Mouse (Mus musculus): Measurements from ENCODE around the gene Shld2.
"Not testable (repeated sequence)": the region's sequence is repeated elsewhere in the genome, so short reads cannot be mapped to it uniquely, and the experiment has no call there.

The Shld2 gene

DNA sequence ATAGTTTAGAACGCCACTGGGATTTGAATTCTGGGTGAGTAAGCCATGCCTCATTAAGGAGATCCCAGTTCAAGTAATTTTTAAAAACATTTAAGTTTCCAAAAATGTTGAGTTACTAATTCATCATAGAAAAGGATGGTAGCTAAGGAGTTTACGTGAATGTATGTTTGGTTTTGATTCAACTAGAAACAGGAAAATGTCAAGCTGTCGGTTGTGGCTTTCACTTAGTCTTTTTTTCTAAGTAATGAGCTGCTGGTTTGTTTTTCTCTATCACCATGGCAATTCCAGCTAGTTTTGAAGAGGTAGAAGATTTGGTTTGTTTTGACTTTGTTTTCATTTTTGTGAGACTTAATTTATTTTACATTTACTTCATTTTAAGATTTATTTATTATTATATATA lies 7.1 kb upstream of the Shld2 start:
- DNase-seq: no peak

GRCm38 (mm10) chr14:34316346-34316745 lies 6.1 kb upstream of the Shld2 start:
- DNase-seq: no peak

GRCm38 (mm10) chr14:34314796-34315195 lies 4.5 kb upstream of the Shld2 start:
- DNase-seq: no peak

- not testable (repeated sequence) for DNase-seq
Observed at GRCm38 (mm10) chr14:34314383-34314782, 4.1 kb upstream of the Shld2 start.

- DNase-seq: no peak
Observed at GRCm38 (mm10) chr14:34313612-34314011, 3.3 kb upstream of the Shld2 start.

GRCm38 (mm10) chr14:34312339-34313048 lies 2.2 kb upstream of the Shld2 start:
- DNase-seq: no peak

- DNase-seq: peak in 1 of 2 experiments; percentile 7
Observed at GRCm38 (mm10) chr14:34311691-34312090, 1.4 kb upstream of the Shld2 start.

- peak; percentile 61 to 64 for DNase-seq
Observed at GRCm38 (mm10) chr14:34311021-34311631, 833 bp upstream of the Shld2 start.

- DNase-seq: no peak
Observed at GRCm38 (mm10) chr14:34309907-34310233, 423 bp downstream of the Shld2 start.

DNA sequence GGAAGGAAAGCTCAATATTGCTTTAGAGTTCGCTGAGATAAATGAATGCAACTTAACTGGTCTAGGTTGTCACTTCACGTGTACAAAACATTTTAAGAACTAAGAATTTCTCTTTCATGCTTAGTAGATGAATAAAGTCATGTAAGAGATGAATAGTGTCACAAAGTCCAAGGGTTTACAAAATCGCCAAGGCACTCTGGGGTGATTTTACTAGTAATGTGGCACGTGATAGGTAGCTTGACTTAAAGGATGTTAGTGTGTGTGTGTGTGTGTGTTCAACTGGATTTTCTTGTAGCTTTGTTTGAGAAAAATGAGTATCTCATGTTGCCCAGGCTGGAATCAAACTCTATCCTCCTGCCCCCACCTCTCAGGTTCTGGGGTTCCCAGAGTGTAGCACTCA lies 1.0 kb downstream of the Shld2 start:
- DNase-seq: no peak

GRCm38 (mm10) chr14:34303265-34303680 lies 7.0 kb downstream of the Shld2 start:
- no peak for DNase-seq

DNA sequence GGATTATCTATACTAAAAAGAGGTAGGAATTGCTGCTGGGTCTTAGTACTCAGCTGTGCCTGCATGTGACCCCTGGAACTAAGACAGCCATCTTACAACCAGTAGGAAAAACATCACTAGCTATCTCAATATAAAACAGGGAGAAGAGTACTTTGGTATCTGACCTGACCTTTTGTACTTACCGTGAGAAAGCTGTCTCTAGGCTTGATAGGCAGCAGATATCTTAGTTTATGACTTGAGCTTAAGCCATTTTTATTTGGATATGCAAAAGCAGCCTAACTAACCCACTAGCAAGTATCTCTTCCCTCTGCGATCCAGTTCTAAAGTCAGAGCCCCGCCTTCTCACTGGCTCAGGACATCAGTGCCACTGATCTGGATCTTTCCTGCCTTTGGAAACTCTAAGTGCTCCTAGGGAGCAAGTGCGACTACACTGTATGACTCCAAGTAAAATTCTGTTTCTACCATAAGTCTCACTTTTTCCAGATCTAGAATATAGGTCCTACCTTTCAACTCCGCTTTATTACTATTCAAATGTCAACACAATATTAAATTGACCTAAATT lies 7.5 kb downstream of the Shld2 start:
- no peak for DNase-seq

DNA sequence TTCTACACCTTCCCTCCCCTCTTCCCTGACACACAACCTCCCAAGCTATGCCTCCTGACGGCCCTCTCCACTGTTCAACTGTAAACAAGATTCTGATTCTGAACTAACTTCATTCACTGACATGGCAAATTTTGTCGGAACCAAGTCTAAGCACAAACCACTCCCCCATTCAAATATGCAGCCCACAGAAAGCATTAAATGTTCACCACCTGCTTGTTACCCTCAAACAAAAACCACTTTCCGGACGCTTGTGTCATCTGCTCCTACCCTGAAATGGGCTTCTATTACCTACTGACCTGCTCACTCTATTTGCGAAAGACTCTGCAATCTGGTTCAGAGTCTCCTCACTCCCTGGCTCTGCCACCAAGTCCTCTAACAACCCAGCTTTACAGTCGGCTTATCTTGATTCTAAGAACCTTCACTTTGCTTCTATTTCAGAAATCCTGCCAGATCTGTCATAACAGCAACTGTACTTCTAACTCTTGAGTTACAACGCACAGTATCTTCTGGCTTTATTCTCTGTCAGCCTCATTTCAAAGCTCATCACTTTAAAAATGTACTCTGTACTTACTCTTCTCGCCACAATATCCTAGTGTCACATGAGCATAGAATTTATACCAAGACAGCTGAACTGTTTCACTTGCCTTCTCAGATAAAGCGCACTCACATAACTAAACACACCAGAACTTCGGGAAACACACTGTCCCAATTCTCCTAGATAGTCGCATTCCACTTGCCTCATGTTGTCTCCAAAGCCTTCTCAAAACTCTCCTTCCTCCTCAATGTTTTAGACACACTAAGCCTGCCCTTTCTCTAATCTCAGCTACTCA lies 11.2 kb downstream of the Shld2 start:
- no peak for DNase-seq

DNA sequence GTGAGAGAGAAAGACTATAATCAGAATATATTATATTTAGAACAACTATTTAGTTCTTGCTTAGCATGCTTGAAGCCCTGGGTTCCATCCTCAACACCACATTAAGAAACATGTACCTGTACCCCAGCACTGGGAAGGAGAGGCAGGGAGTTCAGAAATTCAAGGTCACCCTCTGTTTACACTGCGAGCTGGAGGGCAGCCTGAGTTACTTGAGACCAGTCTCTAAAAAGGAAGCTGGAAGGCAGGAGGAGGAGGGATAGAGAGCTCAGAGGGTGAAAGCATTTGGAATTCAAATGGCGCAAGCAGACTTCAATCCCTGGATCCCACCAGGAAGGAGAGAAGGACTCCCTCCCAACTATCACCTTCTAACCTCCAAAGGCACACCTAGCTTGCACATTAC lies 12.7 kb downstream of the Shld2 start:
- no peak for DNase-seq

DNA sequence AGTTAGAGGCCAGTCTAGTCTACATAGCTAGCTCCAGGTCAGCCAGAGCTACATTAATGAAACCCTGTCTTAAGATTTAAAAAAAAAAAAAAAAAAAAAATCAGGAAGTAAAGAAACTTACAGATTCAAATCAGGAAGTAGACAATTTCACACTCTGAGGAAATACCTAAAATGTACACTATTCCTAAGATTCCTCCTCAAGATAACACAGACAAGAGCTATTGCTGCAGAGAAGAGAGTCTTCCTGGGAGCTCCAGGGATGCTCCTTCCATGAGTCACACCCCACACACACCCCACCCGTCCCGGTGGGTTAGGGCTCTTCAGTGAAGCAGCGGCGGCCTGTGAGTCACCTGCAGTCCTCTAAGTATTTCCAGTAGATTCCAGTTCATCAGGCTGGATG lies 13.3 kb downstream of the Shld2 start:
- peak; percentile 45 to 46 for DNase-seq

DNA sequence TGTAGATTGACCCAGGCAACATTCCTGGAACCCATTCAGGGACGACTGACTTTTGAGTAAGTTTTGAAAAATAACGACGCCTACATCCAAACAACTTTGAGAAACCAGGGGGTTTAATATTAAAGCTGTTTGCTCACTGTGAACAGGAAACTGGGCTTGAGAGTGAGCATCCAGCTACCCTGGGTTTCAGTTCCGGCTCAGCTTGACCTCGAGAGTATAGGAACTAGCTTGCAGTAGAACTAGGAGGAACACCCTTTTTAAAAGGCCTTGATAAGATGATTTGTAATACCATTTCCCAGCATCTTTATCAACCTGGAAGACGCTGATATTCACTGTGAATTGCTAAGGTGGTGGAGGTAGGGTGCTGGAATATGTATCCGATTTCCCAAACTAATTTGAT lies 13.9 kb downstream of the Shld2 start:
- peak; percentile 51 to 55 for DNase-seq

DNA sequence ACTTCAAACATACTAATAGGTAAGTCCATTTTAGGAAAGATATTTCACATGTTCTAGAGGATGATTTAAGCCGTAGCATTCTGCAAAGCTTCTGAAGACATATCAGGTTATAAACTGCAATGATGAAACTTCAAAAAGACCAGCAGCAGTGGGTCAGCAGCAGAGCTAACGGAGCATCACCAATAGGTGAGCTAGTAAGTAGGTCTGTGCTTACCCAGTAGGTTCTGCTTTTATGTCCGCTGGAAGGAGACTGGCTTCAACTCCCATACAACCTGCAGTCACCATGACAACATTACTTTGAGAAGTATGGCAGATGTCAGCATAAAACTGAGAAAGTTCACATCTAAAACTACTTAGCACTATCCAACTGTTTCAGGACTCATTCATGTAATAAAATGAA lies 16.7 kb downstream of the Shld2 start:
- no peak for DNase-seq

DNA sequence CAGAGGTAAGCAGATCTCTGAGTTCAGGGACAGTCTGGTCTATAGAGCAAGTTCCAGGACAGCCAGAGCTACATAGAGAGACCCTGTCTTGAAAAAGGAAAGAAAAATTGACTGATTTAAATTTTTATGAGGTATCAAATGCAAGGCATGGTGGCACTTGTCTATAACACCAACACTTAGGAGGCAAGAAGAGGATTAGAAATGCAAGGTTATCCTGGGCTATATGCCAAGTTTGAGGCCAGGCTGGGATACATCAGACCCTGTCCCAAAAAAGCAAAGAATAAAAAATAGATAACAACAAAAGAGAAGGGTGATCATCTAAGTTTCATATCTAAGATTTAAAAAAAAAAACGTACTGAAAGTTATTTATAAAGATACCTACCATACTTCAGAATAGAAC lies 20.1 kb downstream of the Shld2 start:
- DNase-seq: no peak

- DNase-seq: no peak
Observed at GRCm38 (mm10) chr14:34289259-34290015, 20.9 kb downstream of the Shld2 start.

DNA sequence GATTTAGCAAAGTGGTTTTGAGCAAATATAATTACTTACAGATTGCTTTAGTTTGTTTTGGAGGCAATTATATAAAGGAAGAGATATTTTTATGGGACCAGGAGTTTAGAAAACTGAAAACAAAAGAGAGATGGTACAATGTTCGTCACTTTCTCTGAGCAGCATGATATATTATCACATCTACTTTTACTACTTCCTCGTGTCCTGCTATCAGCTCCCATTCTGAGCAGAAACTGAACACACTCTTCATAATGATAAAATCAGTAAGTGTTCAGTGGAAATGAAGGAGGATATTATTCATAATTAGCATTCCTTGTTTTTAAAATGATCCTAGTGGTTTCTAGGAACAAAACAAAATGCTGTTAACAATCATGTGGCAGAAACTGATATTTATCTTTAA lies 21.9 kb downstream of the Shld2 start:
- DNase-seq: no peak

DNA sequence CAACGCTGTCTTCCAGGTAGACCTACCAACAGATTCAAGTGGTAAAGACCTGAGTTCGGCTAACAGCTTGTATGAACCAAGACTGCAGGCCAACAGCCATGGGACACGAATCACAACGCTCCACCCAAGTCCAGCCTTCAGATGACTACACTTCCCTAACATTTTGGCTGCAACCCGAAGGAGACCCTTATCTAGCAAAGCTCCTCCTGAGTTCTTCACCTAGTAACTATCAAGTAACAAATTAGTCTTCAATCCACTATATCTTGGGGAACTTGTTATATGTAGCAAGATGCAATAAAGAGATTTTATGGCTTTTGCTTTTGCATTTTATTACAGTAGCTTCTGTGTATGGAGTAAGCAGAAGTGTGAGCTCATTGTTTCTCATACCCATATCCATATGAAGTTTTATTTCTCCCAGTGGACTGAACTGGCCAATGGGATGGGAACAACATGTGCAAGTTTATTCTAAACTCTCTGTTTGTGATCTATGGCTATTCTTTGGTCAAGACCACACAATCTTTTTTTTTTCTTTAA lies 28.5 kb downstream of the Shld2 start:
- no peak for DNase-seq

DNA sequence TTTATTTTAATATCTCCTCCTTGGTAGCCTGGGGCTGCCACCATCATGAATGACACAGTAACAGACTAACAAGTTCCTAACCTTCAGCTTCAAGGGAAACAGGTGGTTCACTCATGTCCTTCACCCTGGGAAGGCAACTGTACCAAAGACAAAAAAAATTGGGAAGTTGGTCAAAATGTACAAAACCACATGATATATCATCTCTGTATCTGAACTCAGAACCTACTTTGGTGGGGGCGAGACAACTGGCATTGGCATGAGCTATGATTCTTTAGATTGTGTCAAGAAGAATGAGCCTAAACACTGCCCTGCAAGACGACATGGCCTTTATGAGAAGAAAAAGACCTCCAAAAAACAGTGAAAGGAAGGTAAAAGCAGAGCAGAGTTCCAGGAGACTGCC lies 29.5 kb downstream of the Shld2 start:
- DNase-seq: no peak

DNA sequence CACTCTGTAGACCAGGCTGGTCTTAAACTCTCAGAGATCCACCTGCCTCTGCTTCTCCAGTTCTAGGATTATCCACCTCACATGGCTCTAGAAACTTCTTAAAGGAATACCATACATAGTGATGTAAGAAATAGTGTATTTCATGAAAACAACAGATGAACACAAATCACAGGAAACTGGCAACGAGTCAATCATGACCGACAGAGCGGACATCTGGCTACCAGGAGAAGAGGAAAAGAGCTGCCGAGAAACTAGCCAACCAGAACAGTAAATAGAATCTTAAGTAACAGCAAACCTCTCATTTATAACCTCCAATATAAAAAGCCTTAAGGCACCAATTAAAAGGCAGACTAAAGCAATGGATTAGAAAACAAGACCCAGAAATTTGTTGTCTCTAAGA lies 30.6 kb downstream of the Shld2 start:
- DNase-seq: no peak
